Mouse (Mus musculus): ENCODE data around the gene Mrps6.

GRCm38 (mm10) chr16:92104951-92105350, 46.9 kb downstream of the Mrps6 start:
- TF ChIP-seq GATA1 (IDR thresholded peaks at IDR 0.05; ENCODE audit: borderline replicate concordance, low read length) = no peak
- no peak for TF ChIP-seq FLI1 (IDR thresholded peaks at IDR 0.05; ENCODE audit: low read length)
